Mouse (Mus musculus): ENCODE results near the gene Riok1. TPM values are rescaled to one million over a fixed set of nuclear protein-coding genes. Genes with fewer than 3 reads are reported as not detected.

The Riok1 gene
- 2.8 and 5.4 TPM in 2 replicates for polyA plus RNA-seq (2012; rRNA removed; ENCODE audit: low replicate concordance)

DNA sequence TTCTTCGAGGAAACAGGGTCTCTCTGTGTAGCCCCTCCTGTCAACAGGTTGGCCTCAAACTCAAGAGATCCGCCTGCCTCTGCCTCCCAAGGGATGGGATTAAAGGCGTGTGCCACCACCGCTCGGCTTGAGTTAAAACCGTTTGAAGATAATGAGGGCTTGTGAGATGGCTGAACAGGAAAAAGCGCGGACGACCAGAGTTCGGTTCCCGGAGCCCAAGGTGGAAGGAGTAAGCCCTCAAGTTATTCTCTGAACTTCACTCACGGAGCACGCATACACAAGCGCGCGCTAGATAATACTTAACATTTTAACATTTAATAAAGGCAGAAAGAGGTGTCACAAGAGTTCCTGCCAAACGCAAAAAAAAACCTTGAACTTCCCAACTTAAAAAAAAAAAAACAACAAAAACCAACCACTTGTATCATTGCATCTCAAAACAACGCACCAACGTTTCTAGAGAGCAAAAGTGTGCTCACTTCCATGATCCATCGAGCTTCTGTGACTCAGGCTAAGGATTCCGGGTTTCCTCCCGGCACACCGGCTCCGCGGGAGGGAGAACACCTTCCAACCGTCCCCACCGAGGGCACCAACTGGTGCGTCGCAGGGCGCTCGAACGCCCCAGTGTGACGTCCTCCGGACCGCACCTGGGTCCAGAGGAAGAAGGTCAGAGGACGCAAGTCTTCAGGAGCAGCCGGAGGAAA lies at the start of gene Riok1:
Riok1 (plus strand) TSS at position 653 of the 701 bp plus-strand sequence.

DNA sequence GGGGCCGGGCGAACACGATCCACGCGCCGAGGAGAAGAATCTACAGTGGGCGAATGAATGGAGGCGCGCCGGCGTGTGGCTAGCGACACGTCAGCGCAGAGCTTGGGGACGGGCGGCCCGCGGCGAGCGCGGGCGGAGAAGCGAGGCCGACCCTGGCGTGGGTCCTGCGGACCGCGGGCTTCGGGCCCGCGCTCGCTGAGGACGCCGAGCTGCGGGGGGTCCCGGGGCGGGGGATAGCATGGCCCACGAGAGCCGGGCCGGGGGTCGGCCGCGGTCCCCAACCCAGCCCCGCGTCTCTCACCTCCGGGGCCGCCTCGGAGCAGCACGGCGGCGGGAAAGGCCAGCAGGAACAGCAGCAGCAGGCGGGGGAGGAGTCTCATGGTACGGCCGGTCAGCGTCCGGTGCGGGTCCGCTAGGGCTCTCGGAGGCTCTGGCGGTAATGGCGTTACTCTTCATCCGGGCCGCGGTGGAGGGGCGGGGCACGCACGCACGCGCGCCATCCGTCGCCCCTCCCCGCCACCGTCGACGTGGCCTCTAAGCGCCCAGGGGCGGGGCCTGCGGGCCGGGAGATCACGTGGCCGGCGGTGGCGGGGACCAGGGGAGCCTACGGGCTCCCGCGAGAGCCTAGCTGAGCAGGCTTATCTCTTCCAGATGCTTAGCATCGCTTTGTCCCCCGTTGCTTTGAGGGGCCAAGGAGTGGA lies 42.9 kb upstream of the Riok1 start, which contains the start of gene Ssr1:
Ssr1 (minus strand) TSS at position 514 of the 701 bp plus-strand sequence.

DNA sequence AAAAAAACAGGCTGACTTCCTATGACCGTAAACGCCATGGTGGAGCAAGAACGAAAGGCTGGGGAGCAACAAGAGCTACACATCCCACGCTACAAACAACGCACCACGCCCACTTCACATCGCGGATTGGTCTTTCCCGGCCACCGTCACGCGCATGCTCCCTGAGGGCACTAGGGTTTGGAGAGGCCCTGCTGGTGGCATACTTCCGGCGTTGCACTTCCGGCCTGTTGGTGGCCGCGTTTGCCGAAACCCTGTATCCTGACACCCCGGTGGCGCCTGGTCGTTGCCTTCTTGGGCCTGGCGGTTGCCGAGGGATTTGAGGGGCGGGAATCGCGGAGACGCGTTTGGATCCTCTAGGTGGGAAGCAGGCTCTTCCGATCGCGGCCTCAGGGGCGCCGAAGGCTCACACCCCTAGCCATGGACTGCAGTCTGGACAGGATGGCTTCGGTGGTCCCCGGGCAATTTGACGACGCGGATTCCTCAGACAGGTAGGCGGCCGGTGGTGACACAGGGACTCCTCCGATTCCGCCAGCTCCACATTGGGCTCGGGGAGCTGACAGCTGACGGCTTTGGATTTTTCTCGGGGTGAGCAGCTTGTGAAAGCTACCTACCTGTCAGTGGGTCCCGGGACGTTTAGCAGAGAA lies 371 bp downstream of the Riok1 start, which contains the start of gene Cage1:
Cage1 (minus strand) TSS at position 26 of the 644 bp plus-strand sequence.

Other genes starting within 250 kb of the Riok1 start
- 1.8 and 3.1 TPM in 2 replicates for gene Ssr1, start 42.8 kb upstream of the Riok1 start, polyA plus RNA-seq (2012; rRNA removed; ENCODE audit: low replicate concordance)
- gene Cage1, start 74 bp downstream of the Riok1 start, polyA plus RNA-seq (2012; rRNA removed; ENCODE audit: low replicate concordance) = 0.04 TPM in 1 of 2 replicates, not detected in the other
- gene Dsp, start 114.3 kb downstream of the Riok1 start, polyA plus RNA-seq (2012; rRNA removed; ENCODE audit: low replicate concordance) = 11.5 and 13.4 TPM in 2 replicates
- gene Snrnp48, start 167.9 kb downstream of the Riok1 start, polyA plus RNA-seq (2012; rRNA removed; ENCODE audit: low replicate concordance) = 13.6 and 17.6 TPM in 2 replicates